Mouse (Mus musculus) liver, embryonic 16.5 days (tissue): Measurements from ENCODE around the gene Gm21992. TPM values are rescaled to one million over a fixed set of nuclear protein-coding genes. Genes with fewer than 3 reads are reported as not detected.

Experiments used
- ATAC-seq: fragments of 200-750 bp; cut with Nextera tagmentation; 2 replicates; pipeline ENCODE4 v1.8.0; 2017; ENCODE audit warnings: low read depth, mild to moderate bottlenecking, moderate number of reproducible peaks, moderate library complexity
- H3K27ac ChIP-seq: fragments of 300-500 bp; sonication (generic); 2 replicates; pipeline ENCODE4 v1.5.1; 2014; ENCODE audit warnings: mild to moderate bottlenecking, low read length
- H3K27me3 ChIP-seq: fragments of 300-500 bp; sonication (generic); 2 replicates; pipeline ENCODE4 v1.6.1; 2014; ENCODE audit warnings: low read depth, low read length, mixed read lengths; ENCODE audit not compliant: control insufficient read depth, insufficient read depth
- H3K36me3 ChIP-seq: fragments of 300-500 bp; sonication (generic); 2 replicates; pipeline ENCODE4 v1.6.1; 2014; ENCODE audit warnings: mild to moderate bottlenecking; ENCODE audit not compliant: control insufficient read depth, insufficient read depth
- H3K4me1 ChIP-seq: fragments of 300-500 bp; sonication (generic); 2 replicates; pipeline ENCODE4 v1.6.1; 2014; ENCODE audit warnings: low read depth, low read length, mixed read lengths; ENCODE audit not compliant: control insufficient read depth
- H3K4me2 ChIP-seq: fragments of 300-500 bp; sonication (generic); 2 replicates; pipeline ENCODE4 v1.6.1; 2014; ENCODE audit warnings: low read depth, low read length, mixed read lengths
- H3K4me3 ChIP-seq: fragments of 300-500 bp; sonication (generic); 2 replicates; pipeline ENCODE4 v1.5.1; 2014; ENCODE audit warnings: low read depth, mild to moderate bottlenecking, low read length
- H3K9ac ChIP-seq: fragments of 300-500 bp; sonication (generic); 2 replicates; pipeline ENCODE4 v1.6.1; 2014; ENCODE audit warnings: low read depth, low read length
- H3K9me3 ChIP-seq: fragments of 300-500 bp; sonication (generic); replicated peaks from 2 replicates; pipeline ENCODE4 v1.6.1; 2016; ENCODE audit warnings: low read length; ENCODE audit not compliant: control insufficient read depth
- WGBS: fragments of 180-500 bp; shearing (Covaris S2); extraction: QIAGEN DNeasy Blood & Tissue Kit; methylation state at CpG from one replicate; pipeline ENCODE4 v1.1.7; 2014; ENCODE audit not compliant: insufficient replicate concordance; 5-methylcytosine and 5-hydroxymethylcytosine counted together
- polyA plus RNA-seq: library from polyadenylated mRNA; unstranded; fragments of >200 nt; fragmentation: Nextera tagmentation; extraction: Ambion mirVana; gene quantifications from 2 replicates; pipeline ENCODE4 v1.2.1, GENCODE M21; 2015

Gene Gm21992
- polyA plus RNA-seq, 1 experiment from 2014 or later = 11.7 TPM

GRCm38 (mm10) chr19:4747631-4748312, 63.6 kb downstream of the Gm21992 start:
- no peak overlapping the region for H3K4me3 ChIP-seq
- 80% methylated on average over 9 of the region's 9 CpGs for WGBS
- H3K9ac ChIP-seq = no peak overlapping the region
- no peaks in the 10 kb centered on the region for H3K36me3 ChIP-seq
- H3K4me1 ChIP-seq = no peaks in the 10 kb centered on the region
- no peak overlapping the region for H3K27ac ChIP-seq
- no peaks in the 10 kb centered on the region for H3K9me3 ChIP-seq
- no peak overlapping the region for H3K4me2 ChIP-seq
- H3K27me3 ChIP-seq = no peaks in the 10 kb centered on the region
- ATAC-seq = no peak

GRCm38 (mm10) chr19:4746611-4747010, 64.8 kb downstream of the Gm21992 start:
- no peaks in the 10 kb centered on the region for H3K27me3 ChIP-seq
- no peak overlapping the region for H3K27ac ChIP-seq
- H3K4me3 ChIP-seq = no peak overlapping the region
- WGBS = 72% methylated on average over 14 of the region's 14 CpGs
- H3K9me3 ChIP-seq = no peaks in the 10 kb centered on the region
- no peaks in the 10 kb centered on the region for H3K36me3 ChIP-seq
- no peaks in the 10 kb centered on the region for H3K4me1 ChIP-seq
- no peak overlapping the region for H3K9ac ChIP-seq
- no peak overlapping the region for H3K4me2 ChIP-seq
- no peak for ATAC-seq

- no peak overlapping the region for H3K27ac ChIP-seq
Measured at GRCm38 (mm10) chr19:4745681-4746080, 65.7 kb downstream of the Gm21992 start.

GRCm38 (mm10) chr19:4745057-4745456, 66.4 kb downstream of the Gm21992 start:
- Histone ChIP-seq H3K36me3 (no peaks in the 10 kb centered on the region), H3K9me3 (no peaks in the 10 kb centered on the region)
- 56% methylated on average over 9 of the region's 9 CpGs for WGBS

More at GRCm38 (mm10) chr19:4745681-4746080, 65.7 kb downstream of the Gm21992 start:
- Histone ChIP-seq H3K4me2 (no peak overlapping the region), H3K4me3 (no peak overlapping the region), H3K4me1 (no peaks in the 10 kb centered on the region), H3K9me3 (no peaks in the 10 kb centered on the region), H3K9ac (no peak overlapping the region), H3K36me3 (no peaks in the 10 kb centered on the region), H3K27me3 (no peaks in the 10 kb centered on the region)
- ATAC-seq = no peak
- 83% methylated on average over 10 of the region's 10 CpGs for WGBS

GRCm38 (mm10) chr19:4744026-4744425, 67.4 kb downstream of the Gm21992 start:
- 70% methylated on average over 14 of the region's 14 CpGs for WGBS
- H3K9me3 ChIP-seq = no peaks in the 10 kb centered on the region
- H3K4me1 ChIP-seq = no peaks in the 10 kb centered on the region
- H3K4me2 ChIP-seq = no peak overlapping the region
- no peaks in the 10 kb centered on the region for H3K27me3 ChIP-seq
- H3K9ac ChIP-seq = no peak overlapping the region
- no peak overlapping the region for H3K27ac ChIP-seq
- ATAC-seq = no peak
- H3K36me3 ChIP-seq = no peaks in the 10 kb centered on the region
- no peak overlapping the region for H3K4me3 ChIP-seq

More at GRCm38 (mm10) chr19:4745057-4745456, 66.4 kb downstream of the Gm21992 start:
- Histone ChIP-seq H3K9ac (no peak overlapping the region), H3K27ac (no peak overlapping the region), H3K4me3 (no peak overlapping the region), H3K27me3 (no peaks in the 10 kb centered on the region), H3K4me2 (no peak overlapping the region), H3K4me1 (no peaks in the 10 kb centered on the region)
- no peak for ATAC-seq

- H3K36me3 ChIP-seq = no peaks in the 10 kb centered on the region
- no peak overlapping the region for H3K27ac ChIP-seq
- WGBS = 36% methylated on average over 5 of the region's 5 CpGs
- no peaks in the 10 kb centered on the region for H3K27me3 ChIP-seq
- no peak overlapping the region for H3K4me3 ChIP-seq
- no peaks in the 10 kb centered on the region for H3K9me3 ChIP-seq
- no peak overlapping the region for H3K4me2 ChIP-seq
- no peaks in the 10 kb centered on the region for H3K4me1 ChIP-seq
- no peak overlapping the region for H3K9ac ChIP-seq
- ATAC-seq = no peak
Measured at GRCm38 (mm10) chr19:4743524-4743923, 67.9 kb downstream of the Gm21992 start.

GRCm38 (mm10) chr19:4742229-4742628, 69.2 kb downstream of the Gm21992 start:
- Histone ChIP-seq H3K9ac (no peak overlapping the region), H3K36me3 (no peaks in the 10 kb centered on the region), H3K27ac (no peak overlapping the region), H3K4me2 (no peak overlapping the region), H3K4me3 (no peak overlapping the region), H3K4me1 (no peaks in the 10 kb centered on the region), H3K27me3 (no peaks in the 10 kb centered on the region), H3K9me3 (no peaks in the 10 kb centered on the region)
- 67% methylated on average over 6 of the region's 6 CpGs for WGBS
- no peak for ATAC-seq

- ATAC-seq = no peak
- 65% methylated on average over 10 of the region's 10 CpGs for WGBS
- no peak overlapping the region for H3K4me3 ChIP-seq
- H3K9me3 ChIP-seq = no peaks in the 10 kb centered on the region
- no peaks in the 10 kb centered on the region for H3K4me1 ChIP-seq
- no peak overlapping the region for H3K9ac ChIP-seq
- no peak overlapping the region for H3K27ac ChIP-seq
- H3K4me2 ChIP-seq = no peak overlapping the region
- no peaks in the 10 kb centered on the region for H3K27me3 ChIP-seq
- H3K36me3 ChIP-seq = no peaks in the 10 kb centered on the region
Measured at GRCm38 (mm10) chr19:4741482-4741881, 69.9 kb downstream of the Gm21992 start.

GRCm38 (mm10) chr19:4739762-4740161, 71.7 kb downstream of the Gm21992 start:
- WGBS = 61% methylated on average over 5 of the region's 5 CpGs
- H3K36me3 ChIP-seq = no peaks in the 10 kb centered on the region
- no peak for ATAC-seq
- no peaks in the 10 kb centered on the region for H3K4me1 ChIP-seq
- H3K9ac ChIP-seq = no peak overlapping the region
- H3K4me2 ChIP-seq = no peak overlapping the region
- no peaks in the 10 kb centered on the region for H3K9me3 ChIP-seq
- no peak overlapping the region for H3K4me3 ChIP-seq
- H3K27ac ChIP-seq = no peak overlapping the region
- no peaks in the 10 kb centered on the region for H3K27me3 ChIP-seq
